Mouse (Mus musculus) lung, embryonic 15.5 days (tissue): ENCODE measurements at regions not wholly inside any gene's neighbourhood (a gene's known extent, or its start where the extent isn't known, plus 50 kb on each side); places are given as distances from the start of the nearest gene placed in this dataset.

Source experiments
- ATAC-seq: fragments of 200-750 bp; cut with Nextera tagmentation; 2 replicates; pipeline ENCODE4 v1.8.0; 2017; ENCODE audit warnings: moderate number of reproducible peaks, borderline replicate concordance; ENCODE audit not compliant: low FRiP score, low TSS enrichment; ENCODE audit errors: extremely low read depth
- H3K27ac ChIP-seq: fragments of 300-500 bp; sonication (generic); 2 replicates; pipeline ENCODE4 v1.5.1; 2015; ENCODE audit warnings: moderate library complexity, mild to moderate bottlenecking, inconsistent platforms
- H3K27me3 ChIP-seq: fragments of 300-500 bp; sonication (generic); 2 replicates; pipeline ENCODE4 v1.6.1; 2015; ENCODE audit warnings: inconsistent platforms
- H3K36me3 ChIP-seq: fragments of 300-500 bp; sonication (generic); 2 replicates; pipeline ENCODE4 v1.6.1; 2015; ENCODE audit warnings: inconsistent platforms
- H3K4me1 ChIP-seq: fragments of 300-500 bp; sonication (generic); 2 replicates; pipeline ENCODE4 v1.6.1; 2015; ENCODE audit warnings: inconsistent platforms
- H3K4me2 ChIP-seq: fragments of 300-500 bp; sonication (generic); 2 replicates; pipeline ENCODE4 v1.6.1; 2015; ENCODE audit warnings: inconsistent platforms, mild to moderate bottlenecking, moderate library complexity
- H3K4me3 ChIP-seq: fragments of 300-500 bp; sonication (generic); 2 replicates; pipeline ENCODE4 v1.5.1; 2015; ENCODE audit warnings: mild to moderate bottlenecking, inconsistent platforms
- H3K9ac ChIP-seq: fragments of 300-500 bp; sonication (generic); 2 replicates; pipeline ENCODE4 v1.6.1; 2015; ENCODE audit warnings: inconsistent platforms
- H3K9me3 ChIP-seq: fragments of 300-500 bp; sonication (generic); 2 replicates; pipeline ENCODE4 v1.6.1; 2016; ENCODE audit warnings: inconsistent platforms
- WGBS: fragments of 180-500 bp; shearing (Covaris S2); methylation state at CpG from one replicate; pipeline ENCODE4 v1.1.7; 2015; 5-methylcytosine and 5-hydroxymethylcytosine counted together

- no peaks in the 10 kb centered on the region for H3K9me3 ChIP-seq
- H3K9ac ChIP-seq = no peak overlapping the region
- peaks cover 15% of the 10 kb centered on the region; the same call in 1 of the 2 replicates for H3K4me1 ChIP-seq
- ATAC-seq = no peak; the same call in 1 of the 2 replicates
- 43% methylated on average over 3 of the region's 3 CpGs for WGBS
- no peaks in the 10 kb centered on the region for H3K36me3 ChIP-seq
- H3K4me2 ChIP-seq = peak overlapping the region; percentile 47; the same call in 1 of the 2 replicates
- no peak overlapping the region for H3K4me3 ChIP-seq
- H3K27ac ChIP-seq = peak overlapping the region; percentile 66
- no peaks in the 10 kb centered on the region for H3K27me3 ChIP-seq
These were observed 67.0 kb upstream of the Ssx2ip start for GRCm38 (mm10) chr3:146337429-146337828.

GRCm38 (mm10) chr3:146337861-146338281, 66.6 kb upstream of the Ssx2ip start:
- WGBS = 10% methylated on average over 7 of the region's 7 CpGs
- no peaks in the 10 kb centered on the region for H3K27me3 ChIP-seq
- no peaks in the 10 kb centered on the region for H3K36me3 ChIP-seq
- peak overlapping the region; percentile 47 for H3K4me2 ChIP-seq
- no peaks in the 10 kb centered on the region for H3K9me3 ChIP-seq
- H3K4me1 ChIP-seq = peaks cover 15% of the 10 kb centered on the region; the same call in 1 of the 2 replicates
- H3K4me3 ChIP-seq = peak overlapping the region; percentile 23
- peak overlapping the region; percentile 66 for H3K27ac ChIP-seq
- H3K9ac ChIP-seq = no peak overlapping the region
- peak; percentile 69; the same call in 1 of the 2 replicates for ATAC-seq

- H3K4me2 ChIP-seq = peak overlapping the region; percentile 47; the same call in 1 of the 2 replicates
- 48% methylated on average over 9 of the region's 9 CpGs for WGBS
These were observed 66.0 kb upstream of the Ssx2ip start for GRCm38 (mm10) chr3:146338445-146338844.

GRCm38 (mm10) chr3:146340316-146341055, 64.0 kb upstream of the Ssx2ip start:
- H3K4me1 ChIP-seq = peaks cover 15% of the 10 kb centered on the region; the same call in 1 of the 2 replicates
- H3K36me3 ChIP-seq = no peaks in the 10 kb centered on the region
- no peak overlapping the region for H3K27ac ChIP-seq
- no peak overlapping the region for H3K4me2 ChIP-seq
- H3K9me3 ChIP-seq = no peaks in the 10 kb centered on the region
- no peaks in the 10 kb centered on the region for H3K27me3 ChIP-seq
- H3K4me3 ChIP-seq = no peak overlapping the region
- no peak overlapping the region for H3K9ac ChIP-seq
- ATAC-seq = no peak
- WGBS = 57% methylated on average over 12 of the region's 12 CpGs

More at GRCm38 (mm10) chr3:146338445-146338844, 66.0 kb upstream of the Ssx2ip start:
- Histone ChIP-seq H3K9ac (no peak overlapping the region), H3K9me3 (no peaks in the 10 kb centered on the region), H3K36me3 (no peaks in the 10 kb centered on the region), H3K4me3 (no peak overlapping the region), H3K4me1 (peaks cover 15% of the 10 kb centered on the region; the same call in 1 of the 2 replicates), H3K27ac (peak overlapping the region; percentile 66; the same call in 1 of the 2 replicates), H3K27me3 (no peaks in the 10 kb centered on the region)
- ATAC-seq = no peak

GRCm38 (mm10) chr3:146341652-146342340, 62.6 kb upstream of the Ssx2ip start:
- Histone ChIP-seq H3K4me3 (no peak overlapping the region), H3K36me3 (no peaks in the 10 kb centered on the region), H3K27ac (no peak overlapping the region), H3K9ac (no peak overlapping the region), H3K27me3 (no peaks in the 10 kb centered on the region), H3K4me1 (peaks cover 15% of the 10 kb centered on the region; the same call in 1 of the 2 replicates), H3K4me2 (no peak overlapping the region), H3K9me3 (no peaks in the 10 kb centered on the region)
- ATAC-seq = no peak
- WGBS = 75% methylated on average over 6 of the region's 6 CpGs

GRCm38 (mm10) chr3:146342727-146343126, 61.7 kb upstream of the Ssx2ip start:
- no peaks in the 10 kb centered on the region for H3K9me3 ChIP-seq
- H3K4me1 ChIP-seq = peaks cover 9% of the 10 kb centered on the region; the same call in 1 of the 2 replicates
- no peaks in the 10 kb centered on the region for H3K36me3 ChIP-seq
- no peak overlapping the region for H3K9ac ChIP-seq
- no peaks in the 10 kb centered on the region for H3K27me3 ChIP-seq
- ATAC-seq = no peak
- H3K4me2 ChIP-seq = no peak overlapping the region
- no peak overlapping the region for H3K27ac ChIP-seq
- 70% methylated on average over 1 of the region's 1 CpGs for WGBS
- no peak overlapping the region for H3K4me3 ChIP-seq

- WGBS = 57% methylated on average over 9 of the region's 9 CpGs
- H3K4me2 ChIP-seq = no peak overlapping the region
- ATAC-seq = no peak
These were observed 60.6 kb upstream of the Ssx2ip start for GRCm38 (mm10) chr3:146343649-146344401.

GRCm38 (mm10) chr3:146344402-146345025, 59.9 kb upstream of the Ssx2ip start:
- Histone ChIP-seq H3K36me3 (no peaks in the 10 kb centered on the region), H3K27me3 (no peaks in the 10 kb centered on the region), H3K9me3 (no peaks in the 10 kb centered on the region), H3K4me2 (no peak overlapping the region), H3K27ac (no peak overlapping the region), H3K4me3 (no peak overlapping the region), H3K4me1 (no peaks in the 10 kb centered on the region), H3K9ac (no peak overlapping the region)
- 72% methylated on average over 11 of the region's 11 CpGs for WGBS
- no peak for ATAC-seq

More at GRCm38 (mm10) chr3:146343649-146344401, 60.6 kb upstream of the Ssx2ip start:
- H3K9me3 ChIP-seq = no peaks in the 10 kb centered on the region
- no peak overlapping the region for H3K4me3 ChIP-seq
- no peak overlapping the region for H3K27ac ChIP-seq
- H3K4me1 ChIP-seq = no peaks in the 10 kb centered on the region
- no peaks in the 10 kb centered on the region for H3K36me3 ChIP-seq
- H3K27me3 ChIP-seq = no peaks in the 10 kb centered on the region
- no peak overlapping the region for H3K9ac ChIP-seq

GRCm38 (mm10) chr3:146345308-146345780, 59.1 kb upstream of the Ssx2ip start:
- no peak overlapping the region for H3K27ac ChIP-seq
- peak; percentile 57; the same call in 1 of the 2 replicates for ATAC-seq
- H3K4me2 ChIP-seq = peak overlapping the region; percentile 41
- H3K36me3 ChIP-seq = no peaks in the 10 kb centered on the region
- H3K4me1 ChIP-seq = no peaks in the 10 kb centered on the region
- H3K9ac ChIP-seq = no peak overlapping the region
- no peaks in the 10 kb centered on the region for H3K9me3 ChIP-seq
- no peaks in the 10 kb centered on the region for H3K27me3 ChIP-seq
- H3K4me3 ChIP-seq = no peak overlapping the region
- WGBS = 5% methylated on average over 18 of the region's 18 CpGs

- Histone ChIP-seq H3K36me3 (no peaks in the 10 kb centered on the region), H3K27me3 (no peaks in the 10 kb centered on the region), H3K27ac (no peak overlapping the region), H3K4me3 (no peak overlapping the region), H3K9me3 (no peaks in the 10 kb centered on the region), H3K9ac (no peak overlapping the region), H3K4me1 (no peaks in the 10 kb centered on the region), H3K4me2 (no peak overlapping the region)
- no peak for ATAC-seq
- 71% methylated on average over 4 of the region's 4 CpGs for WGBS
These were observed 58.5 kb upstream of the Ssx2ip start for GRCm38 (mm10) chr3:146345946-146346345.

- Histone ChIP-seq H3K27me3 (no peaks in the 10 kb centered on the region), H3K9ac (no peak overlapping the region), H3K36me3 (no peaks in the 10 kb centered on the region), H3K4me3 (no peak overlapping the region), H3K27ac (no peak overlapping the region), H3K4me1 (no peaks in the 10 kb centered on the region), H3K4me2 (no peak overlapping the region), H3K9me3 (no peaks in the 10 kb centered on the region)
- 74% methylated on average over 3 of the region's 3 CpGs for WGBS
- ATAC-seq = no peak
These were observed 57.1 kb upstream of the Ssx2ip start for GRCm38 (mm10) chr3:146347311-146347710.
